Mouse (Mus musculus): ENCODE measurements around the gene Ccdc88b. TPM values are rescaled to one million over a fixed set of nuclear protein-coding genes. Genes with fewer than 3 reads are reported as not detected.

Ccdc88b gene
- polyA plus RNA-seq, 1 experiment, result 0.83 TPM

DNA sequence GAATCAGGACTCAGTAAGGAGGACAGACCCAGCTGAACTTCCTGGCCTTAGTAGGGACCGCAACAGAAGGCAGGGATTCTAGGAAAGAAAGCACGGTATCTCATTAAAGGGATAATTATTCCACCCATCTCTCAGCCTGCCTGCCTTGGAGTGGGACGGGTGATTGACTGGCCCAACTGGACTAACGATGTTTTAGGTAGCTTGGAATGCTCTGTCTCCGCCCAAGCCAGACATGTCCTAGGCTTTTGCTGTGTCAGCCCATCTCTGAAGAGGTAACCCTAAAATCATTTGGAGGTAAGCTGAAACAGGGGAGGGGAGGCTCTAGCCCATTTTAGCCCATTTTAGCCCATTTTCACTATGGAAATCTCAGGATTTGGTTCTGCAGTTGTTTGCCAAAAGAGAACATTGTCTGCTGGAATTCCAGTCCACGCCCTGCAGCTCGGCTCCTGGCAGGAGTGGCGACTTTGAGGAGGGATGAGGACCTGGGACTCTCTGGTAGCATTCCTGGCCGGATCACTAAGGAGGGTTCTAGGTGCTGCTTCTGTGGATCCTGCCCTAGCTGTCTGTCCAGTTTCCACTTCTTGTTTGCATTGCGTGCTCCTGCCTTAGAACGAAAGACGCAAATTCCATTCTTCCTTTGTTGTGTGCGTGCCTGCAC is 37.3 kb downstream of the Ccdc88b start:
- no peak for DNase-seq (ENCODE audit: low read depth)
- TF ChIP-seq POLR2A (IDR thresholded peaks at IDR 0.05; ENCODE audit: borderline replicate concordance, extremely low read depth, insufficient read depth, insufficient read length, poor library complexity, severe bottlenecking), result no peak
- TF ChIP-seq CTCF (IDR thresholded peaks at IDR 0.05; ENCODE audit: borderline replicate concordance, extremely low read depth, insufficient read depth, insufficient read length), result no peak

DNA sequence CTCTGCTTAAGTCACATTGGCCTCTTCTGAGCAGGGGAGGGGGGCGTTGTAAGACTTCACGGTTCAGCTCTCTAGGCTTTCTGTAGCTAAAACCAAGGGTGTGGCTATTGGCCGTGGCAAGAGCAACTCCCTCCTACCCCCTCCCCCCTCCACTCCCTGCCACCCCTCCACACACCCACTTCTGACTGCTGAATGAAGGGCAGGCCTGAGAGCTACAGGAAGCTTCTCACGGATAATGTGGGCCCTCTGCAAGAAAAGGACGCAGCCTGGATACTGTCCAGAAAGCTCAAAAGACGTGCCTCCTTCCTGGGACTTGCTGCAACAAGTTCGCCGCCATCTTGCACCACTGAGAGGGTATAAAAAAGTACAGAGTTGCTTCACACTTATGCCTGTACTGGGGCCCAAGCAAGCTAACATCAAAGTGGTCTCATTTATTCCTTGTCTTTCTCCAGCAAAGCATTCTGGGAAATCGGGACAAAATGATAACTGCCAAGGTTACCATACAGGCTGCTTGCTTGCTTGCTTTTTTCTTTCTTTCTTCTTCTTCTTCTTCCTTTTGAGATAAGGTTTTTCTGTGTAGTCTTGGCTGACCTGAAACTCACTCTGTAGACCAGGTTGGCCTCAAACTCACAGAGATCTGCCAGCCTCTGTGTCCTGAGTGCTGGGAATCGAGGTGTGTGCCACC is 38.7 kb downstream of the Ccdc88b start:
- DNase-seq (ENCODE audit: low read depth), result peak; percentile 34
- no peak for TF ChIP-seq CTCF (IDR thresholded peaks at IDR 0.05; ENCODE audit: borderline replicate concordance, extremely low read depth, insufficient read depth, insufficient read length)
- no peak for TF ChIP-seq POLR2A (IDR thresholded peaks at IDR 0.05; ENCODE audit: borderline replicate concordance, extremely low read depth, insufficient read depth, insufficient read length, poor library complexity, severe bottlenecking)

DNA sequence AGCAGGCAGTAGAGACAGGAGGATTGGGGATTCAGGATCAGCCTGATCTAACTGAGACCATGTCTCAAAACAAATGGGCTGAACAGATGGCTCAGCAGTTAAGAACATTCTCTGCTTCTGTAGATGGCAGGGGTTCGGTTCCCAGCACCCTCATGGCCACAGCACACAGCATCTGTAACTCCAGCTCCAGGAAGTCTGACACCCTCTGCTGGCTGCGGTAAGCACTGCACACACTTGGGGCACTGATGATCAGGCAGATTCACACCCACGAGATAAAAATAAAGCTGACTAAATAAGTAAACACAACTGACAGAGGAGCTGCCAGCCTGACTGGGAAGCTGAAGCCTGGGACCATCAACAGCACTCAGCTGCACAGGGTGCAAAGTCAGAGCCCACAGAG is 43.1 kb downstream of the Ccdc88b start:
- DNase-seq (ENCODE audit: low read depth), result no peak
- no peak for TF ChIP-seq CTCF (IDR thresholded peaks at IDR 0.05; ENCODE audit: borderline replicate concordance, extremely low read depth, insufficient read depth, insufficient read length)
- no peak for TF ChIP-seq POLR2A (IDR thresholded peaks at IDR 0.05; ENCODE audit: borderline replicate concordance, extremely low read depth, insufficient read depth, insufficient read length, poor library complexity, severe bottlenecking)

DNA sequence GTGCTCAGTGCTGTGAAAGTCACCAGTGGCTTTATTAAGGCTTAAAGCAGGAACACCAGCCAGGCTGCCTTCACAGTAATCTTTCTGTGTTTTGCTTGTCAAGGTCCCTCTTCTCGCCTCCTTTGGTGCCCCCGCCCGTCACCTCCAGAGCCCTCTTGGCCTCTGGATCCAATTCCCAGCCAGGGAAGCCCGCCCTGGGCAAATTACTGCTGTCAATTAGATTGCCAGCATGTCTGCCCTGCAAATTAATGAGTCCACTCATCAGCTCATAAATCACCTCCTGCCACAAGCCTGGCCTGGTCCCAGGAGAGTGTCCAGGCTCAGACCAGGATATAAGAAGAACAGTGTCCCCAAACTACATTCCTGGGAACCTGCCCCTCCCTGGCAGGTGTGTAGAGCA is 43.6 kb downstream of the Ccdc88b start:
- TF ChIP-seq CTCF (IDR thresholded peaks at IDR 0.05; ENCODE audit: borderline replicate concordance, extremely low read depth, insufficient read depth, insufficient read length) (no peak), POLR2A (IDR thresholded peaks at IDR 0.05; ENCODE audit: borderline replicate concordance, extremely low read depth, insufficient read depth, insufficient read length, poor library complexity, severe bottlenecking) (no peak)
- peak; percentile 29 for DNase-seq (ENCODE audit: low read depth)

Other genes with a start within 250 kb of the Ccdc88b start
- gene Rps6ka4, start 17.6 kb downstream of the Ccdc88b start, polyA plus RNA-seq (2012; rRNA removed), result 6.0 and 7.3 TPM in 2 replicates
- gene Trmt112, start 51.5 kb upstream of the Ccdc88b start, polyA plus RNA-seq (2012; rRNA removed), result 117 and 158 TPM in 2 replicates
- 169 and 176 TPM in 2 replicates for gene Prdx5, start 51.9 kb upstream of the Ccdc88b start, polyA plus RNA-seq (2012; rRNA removed)
- gene Esrra, start 63.6 kb upstream of the Ccdc88b start, polyA plus RNA-seq (2012; rRNA removed), result 35.5 and 41.3 TPM in 2 replicates
- 1.0 and 1.5 TPM in 2 replicates for gene Catsperz, start 67.2 kb upstream of the Ccdc88b start, polyA plus RNA-seq (2012; rRNA removed)
- gene Kcnk4, start 76.3 kb upstream of the Ccdc88b start, polyA plus RNA-seq (2012; rRNA removed), result 1.2 and 2.1 TPM in 2 replicates
- 72.8 and 83.4 TPM in 2 replicates for gene Bad, start 83.7 kb upstream of the Ccdc88b start, polyA plus RNA-seq (2012; rRNA removed)
- 75.5 and 86.8 TPM in 2 replicates for gene Gpr137, start 84.3 kb upstream of the Ccdc88b start, polyA plus RNA-seq (2012; rRNA removed)
- 359 and 550 TPM in 2 replicates for gene Ppp1r14b, start 116.8 kb upstream of the Ccdc88b start, polyA plus RNA-seq (2012; rRNA removed)
- 22.7 and 28.3 TPM in 2 replicates for gene Plcb3, start 118.3 kb upstream of the Ccdc88b start, polyA plus RNA-seq (2012; rRNA removed)
- gene Fkbp2, start 122.3 kb upstream of the Ccdc88b start, polyA plus RNA-seq (2012; rRNA removed), result 50.3 and 61.0 TPM in 2 replicates
- 28.6 and 39.3 TPM in 2 replicates for gene Vegfb, start 129.4 kb upstream of the Ccdc88b start, polyA plus RNA-seq (2012; rRNA removed)
- 25.7 and 31.3 TPM in 2 replicates for gene Dnajc4, start 134.4 kb upstream of the Ccdc88b start, polyA plus RNA-seq (2012; rRNA removed)
- 15.4 and 21.5 TPM in 2 replicates for gene Nudt22, start 137.9 kb upstream of the Ccdc88b start, polyA plus RNA-seq (2012; rRNA removed)
- gene Trpt1, start 137.9 kb upstream of the Ccdc88b start, polyA plus RNA-seq (2012; rRNA removed), result 18.6 and 25.5 TPM in 2 replicates
- gene Fermt3, start 161.3 kb upstream of the Ccdc88b start, polyA plus RNA-seq (2012; rRNA removed), result 4.8 and 5.3 TPM in 2 replicates
- gene Stip1, start 181.8 kb upstream of the Ccdc88b start, polyA plus RNA-seq (2012; rRNA removed), result 151 and 158 TPM in 2 replicates
- gene Macrod1, start 198.6 kb upstream of the Ccdc88b start, polyA plus RNA-seq (2012; rRNA removed), result 5.7 and 8.2 TPM in 2 replicates
- 2.5 and 4.3 TPM in 2 replicates for gene Flrt1, start 247.5 kb upstream of the Ccdc88b start, polyA plus RNA-seq (2012; rRNA removed)

Data from brain, embryonic 14.5 days (tissue).